Mouse (Mus musculus): ENCODE measurements at regions not wholly inside any gene's neighbourhood (a gene's known extent, or its start where the extent isn't known, plus 50 kb on each side); places are given as distances from the start of the nearest gene placed in this dataset.
"Not testable (repeated sequence)": the region's sequence is repeated elsewhere in the genome, so short reads cannot be mapped to it uniquely, and the experiment has no call there.

GRCm38 (mm10) chr5:16937840-16938239 lies 146.2 kb downstream of the Gm28710 start:
- DNase-seq (ENCODE audit: low read depth, low spot score) = peak; percentile 39

- DNase-seq (ENCODE audit: low read depth, low spot score) = no peak
Measured at GRCm38 (mm10) chr5:16947430-16947829, 155.8 kb downstream of the Gm28710 start.

GRCm38 (mm10) chr5:16967735-16968134 lies 176.1 kb downstream of the Gm28710 start:
- no peak for DNase-seq (ENCODE audit: low read depth, low spot score)

- not testable (repeated sequence) for DNase-seq (ENCODE audit: low read depth, low spot score)
Measured at GRCm38 (mm10) chr5:16968817-16969216, 177.2 kb downstream of the Gm28710 start.

GRCm38 (mm10) chr5:16973206-16973896 lies 181.7 kb downstream of the Gm28710 start:
- DNase-seq (ENCODE audit: low read depth, low spot score) = no peak

GRCm38 (mm10) chr5:16976006-16976405 lies 184.4 kb downstream of the Gm28710 start:
- DNase-seq (ENCODE audit: low read depth, low spot score) = no peak

GRCm38 (mm10) chr5:16984877-16985276 lies 193.3 kb downstream of the Gm28710 start:
- DNase-seq (ENCODE audit: low read depth, low spot score) = no peak

GRCm38 (mm10) chr5:16991518-16991917 lies 199.9 kb downstream of the Gm28710 start:
- no peak for DNase-seq (ENCODE audit: low read depth, low spot score)

GRCm38 (mm10) chr5:16999183-16999582 lies 207.6 kb downstream of the Gm28710 start:
- DNase-seq (ENCODE audit: low read depth, low spot score) = peak; percentile 22

- DNase-seq (ENCODE audit: low read depth, low spot score) = no peak
Measured at GRCm38 (mm10) chr5:17006807-17007522, 215.4 kb downstream of the Gm28710 start.

GRCm38 (mm10) chr5:17021636-17022035 lies 230.0 kb downstream of the Gm28710 start:
- DNase-seq (ENCODE audit: low read depth, low spot score) = no peak

GRCm38 (mm10) chr5:17053935-17054334 lies 262.3 kb downstream of the Gm28710 start:
- DNase-seq (ENCODE audit: low read depth, low spot score) = no peak

- no peak for DNase-seq (ENCODE audit: low read depth, low spot score)
Measured at GRCm38 (mm10) chr5:17064565-17064964, 273.0 kb downstream of the Gm28710 start.

- DNase-seq (ENCODE audit: low read depth, low spot score) = no peak
Measured at GRCm38 (mm10) chr5:17080405-17080804, 288.8 kb downstream of the Gm28710 start.

- DNase-seq (ENCODE audit: low read depth, low spot score) = no peak
Measured at GRCm38 (mm10) chr5:17111556-17111955, 261.4 kb upstream of the Speer4f2 start.

GRCm38 (mm10) chr5:17112026-17112425 lies 261.0 kb upstream of the Speer4f2 start:
- DNase-seq (ENCODE audit: low read depth, low spot score) = no peak

GRCm38 (mm10) chr5:17115035-17115434 lies 257.9 kb upstream of the Speer4f2 start:
- peak; percentile 24 for DNase-seq (ENCODE audit: low read depth, low spot score)

- no peak for DNase-seq (ENCODE audit: low read depth, low spot score)
Measured at GRCm38 (mm10) chr5:17116072-17116471, 256.9 kb upstream of the Speer4f2 start.

- DNase-seq (ENCODE audit: low read depth, low spot score) = no peak
Measured at GRCm38 (mm10) chr5:17125240-17125639, 247.7 kb upstream of the Speer4f2 start.

GRCm38 (mm10) chr5:17127501-17127900 lies 245.5 kb upstream of the Speer4f2 start:
- DNase-seq (ENCODE audit: low read depth, low spot score) = no peak

- no peak for DNase-seq (ENCODE audit: low read depth, low spot score)
Measured at GRCm38 (mm10) chr5:17135489-17135888, 237.5 kb upstream of the Speer4f2 start.

- DNase-seq (ENCODE audit: low read depth, low spot score) = no peak
Measured at GRCm38 (mm10) chr5:17141555-17141954, 231.4 kb upstream of the Speer4f2 start.

GRCm38 (mm10) chr5:17174562-17174961 lies 198.4 kb upstream of the Speer4f2 start:
- no peak for DNase-seq (ENCODE audit: low read depth, low spot score)

Measured in brain, embryonic 18.5 days (tissue).